In genomic region chr8:70477269-70477982, GRCm38 (mm10) we compare ENCODE assay signal across 8 mouse cellular contexts. TPM values are rescaled to one million over a fixed set of nuclear protein-coding genes. Genes with fewer than 3 reads are reported as not detected.
DNase-seq lines count a peak whose midpoint lies in the region; ATAC-seq and TF ChIP-seq lines count a peak whose summit lies in the region.

No protein-coding gene starts in this region.

- no peak for TF ChIP-seq POLR2A in liver, adult 2 months (IDR thresholded peaks at IDR 0.05; ENCODE audit: extremely low read depth, insufficient read depth, low read length)

- no peak overlapping the region for H3K9ac ChIP-seq in liver, adult 2 months (ENCODE audit: low read depth, low read length)
- H3K9ac ChIP-seq in neural tube, embryonic 14.5 days (replicated peaks; ENCODE audit: low read depth, low read length), result no peak overlapping the region

- peaks cover 52% of the 10 kb centered on the region for H3K4me1 ChIP-seq in megakaryocyte, embryonic 14.5 days
- H3K4me1 ChIP-seq in hindbrain, embryonic 10.5 days (replicated peaks), result peaks cover 34% of the 10 kb centered on the region
- no peaks in the 10 kb centered on the region; the same call in 1 of the 2 replicates for H3K4me1 ChIP-seq in liver, adult 2 months (ENCODE audit: control insufficient read depth, insufficient read depth, low read length)
- peaks cover 11% of the 10 kb centered on the region for H3K4me1 ChIP-seq in neural tube, embryonic 14.5 days (ENCODE audit: control insufficient read depth, insufficient read depth, low read length)

- TF ChIP-seq CTCF in liver, adult 2 months (IDR thresholded peaks at IDR 0.05; ENCODE audit: low read depth, low read length), result no peak

- H3K79me2 ChIP-seq in liver, adult 2 months (ENCODE audit: control insufficient read depth, insufficient read depth, low read length), result peaks cover 13% of the 10 kb centered on the region; the same call in 1 of the 2 replicates

- peaks cover 20% of the 10 kb centered on the region for H3K36me3 ChIP-seq in megakaryocyte, embryonic 14.5 days (replicated peaks; ENCODE audit: low read length)
- H3K36me3 ChIP-seq in hindbrain, embryonic 10.5 days, result peaks cover 5% of the 10 kb centered on the region; the same call in 1 of the 2 replicates
- no peaks in the 10 kb centered on the region for H3K36me3 ChIP-seq in liver, adult 2 months (ENCODE audit: control insufficient read depth, insufficient read depth, low read length)
- no peaks in the 10 kb centered on the region for H3K36me3 ChIP-seq in neural tube, embryonic 14.5 days (ENCODE audit: control insufficient read depth, insufficient read depth, low read length)

- WGBS in hindbrain, embryonic 10.5 days, result under 1% methylated on average over 21 of the region's 21 CpGs
- 9% methylated on average over 21 of the region's 21 CpGs for WGBS in liver, adult 2 months
- WGBS in neural tube, embryonic 14.5 days, result 2% methylated on average over 21 of the region's 21 CpGs

- peak overlapping the region; percentile 1; the same call in 1 of the 2 replicates for H3K27ac ChIP-seq in hindbrain, embryonic 10.5 days
- no peak overlapping the region for H3K27ac ChIP-seq in liver, adult 2 months (replicated peaks; ENCODE audit: insufficient read depth, low read depth, low read length)
- no peak overlapping the region for H3K27ac ChIP-seq in neural tube, embryonic 14.5 days (ENCODE audit: low read depth, low read length)

- peaks cover 38% of the 10 kb centered on the region for H3K27me3 ChIP-seq in megakaryocyte, embryonic 14.5 days (replicated peaks)
- H3K27me3 ChIP-seq in hindbrain, embryonic 10.5 days (ENCODE audit: insufficient read depth, poor library complexity, severe bottlenecking), result peaks cover 42% of the 10 kb centered on the region
- H3K27me3 ChIP-seq in liver, adult 2 months (ENCODE audit: control insufficient read depth, insufficient read depth, low read length), result no peaks in the 10 kb centered on the region
- H3K27me3 ChIP-seq in neural tube, embryonic 14.5 days (ENCODE audit: control insufficient read depth, insufficient read depth, low read length), result 0 out of 2 replicates have a peak, but pooled peaks cover 2% of the 10 kb centered on the region

- H3K4me2 ChIP-seq in neural tube, embryonic 14.5 days (ENCODE audit: low read depth, low read length), result peak overlapping the region; percentile 79

- peak overlapping the region; percentile 99 for H3K4me3 ChIP-seq in megakaryocyte, embryonic 14.5 days (replicated peaks)
- peak overlapping the region; percentile 64 for H3K4me3 ChIP-seq in hindbrain, embryonic 10.5 days
- H3K4me3 ChIP-seq in liver, adult 2 months (ENCODE audit: insufficient read depth, low read depth, low read length), result peak overlapping the region; percentile 97
- peak overlapping the region; percentile 77 for H3K4me3 ChIP-seq in neural tube, embryonic 14.5 days (ENCODE audit: low read depth, low read length)

- peak; percentile 73 for DNase-seq in c-Kit-positive CD71-positive TER-119-negative erythroid progenitor cells, embryonic 14.5 days (ENCODE audit: low read depth)
- DNase-seq in hindbrain, embryonic 10.5 days (ENCODE audit: low spot score), result peak; percentile 50
- DNase-seq in liver, adult 2 months (ENCODE audit: extremely low read depth, low read depth, low spot score), result peak; percentile 35
- DNase-seq in layer of hippocampus, adult 18-20 months (ENCODE audit: low spot score in 2 of 2), result no peak
- no peak for DNase-seq in cerebellum, postnatal 10 days

- H3K9me3 ChIP-seq in megakaryocyte, embryonic 14.5 days, result no peaks in the 10 kb centered on the region
- H3K9me3 ChIP-seq in hindbrain, embryonic 10.5 days, result no peaks in the 10 kb centered on the region
- no peaks in the 10 kb centered on the region for H3K9me3 ChIP-seq in neural tube, embryonic 14.5 days (ENCODE audit: control insufficient read depth, low read length)

- no peak for ATAC-seq in megakaryocyte, adult 5-6 weeks (ENCODE audit: poor library complexity, severe bottlenecking)
- ATAC-seq in neural tube, embryonic 14.5 days (ENCODE audit: low read depth), result peak; percentile 55

RNA-seq across cellular contexts. Expression of gene Klhl26, which starts 0.7 kb away (rescaled TPM):
- 10.3 and 19.1 TPM in 2 replicates for polyA plus RNA-seq in megakaryocyte, embryonic 14.5 days (2012; ENCODE audit: insufficient read depth, low replicate concordance)
- total RNA-seq in megakaryocyte, adult 5-6 weeks (2015), result 1.6 and 2.4 TPM in 2 replicates
- total RNA-seq in megakaryocyte, adult 5-6 weeks (2017), result 3.6 and 5.4 TPM in 2 replicates
- polyA plus RNA-seq in hindbrain, embryonic 10.5 days (2016; fragmentation: Nextera tagmentation; extraction: Ambion mirVana), result 18.5 and 19.1 TPM in 2 replicates
- total RNA-seq in liver, adult 2 months (2014; rRNA removed), result 3.5 and 4.5 TPM in 2 replicates
- 13.7 and 15.3 TPM in 2 replicates for polyA plus RNA-seq in liver, adult 2 months (2012; rRNA removed)
- 29.4 and 30.1 TPM in 2 replicates for polyA plus RNA-seq in neural tube, embryonic 14.5 days (2014; fragmentation: Nextera tagmentation; extraction: Ambion mirVana)
- 10 to 100 TPM; 54.1 to 62.0 TPM for total RNA-seq in layer of hippocampus, adult 18-20 months (2021)

RNA-seq across cellular contexts. Expression of gene Tmem59l, which starts 9.7 kb away (rescaled TPM):
- polyA plus RNA-seq in megakaryocyte, embryonic 14.5 days (2012; ENCODE audit: insufficient read depth, low replicate concordance), result not detected in 2 replicates
- not detected in 2 replicates for total RNA-seq in megakaryocyte, adult 5-6 weeks (2015)
- not detected in 2 replicates for total RNA-seq in megakaryocyte, adult 5-6 weeks (2017)
- polyA plus RNA-seq in hindbrain, embryonic 10.5 days (2016; fragmentation: Nextera tagmentation; extraction: Ambion mirVana), result 11.1 and 11.5 TPM in 2 replicates
- total RNA-seq in liver, adult 2 months (2014; rRNA removed), result 0.34 TPM in 1 of 2 replicates, not detected in the other
- 0.10 TPM in 1 of 2 replicates, not detected in the other for polyA plus RNA-seq in liver, adult 2 months (2012; rRNA removed)
- polyA plus RNA-seq in neural tube, embryonic 14.5 days (2014; fragmentation: Nextera tagmentation; extraction: Ambion mirVana), result 144 and 200 TPM in 2 replicates
- total RNA-seq in layer of hippocampus, adult 18-20 months (2021), result 100 to 1,000 TPM; 326 to 327 TPM

RNA-seq across cellular contexts. Expression of gene Crlf1, which starts 15.5 kb away (rescaled TPM):
- not detected in 2 replicates for polyA plus RNA-seq in megakaryocyte, embryonic 14.5 days (2012; ENCODE audit: insufficient read depth, low replicate concordance)
- total RNA-seq in megakaryocyte, adult 5-6 weeks (2015), result not detected in 2 replicates
- not detected in 2 replicates for total RNA-seq in megakaryocyte, adult 5-6 weeks (2017)
- 4.5 and 10.3 TPM in 2 replicates for polyA plus RNA-seq in hindbrain, embryonic 10.5 days (2016; fragmentation: Nextera tagmentation; extraction: Ambion mirVana)
- not detected in 2 replicates for total RNA-seq in liver, adult 2 months (2014; rRNA removed)
- polyA plus RNA-seq in liver, adult 2 months (2012; rRNA removed), result not detected in 2 replicates
- polyA plus RNA-seq in neural tube, embryonic 14.5 days (2014; fragmentation: Nextera tagmentation; extraction: Ambion mirVana), result 5.3 and 10.0 TPM in 2 replicates
- total RNA-seq in layer of hippocampus, adult 18-20 months (2021), result 10 to 100 TPM; 33.1 to 38.2 TPM

RNA-seq across cellular contexts. Expression of gene Rex1bd, which starts 29.1 kb away (rescaled TPM):
- polyA plus RNA-seq in megakaryocyte, embryonic 14.5 days (2012; ENCODE audit: insufficient read depth, low replicate concordance), result 135 and 319 TPM in 2 replicates
- 40.4 and 47.5 TPM in 2 replicates for total RNA-seq in megakaryocyte, adult 5-6 weeks (2015)
- total RNA-seq in megakaryocyte, adult 5-6 weeks (2017), result 37.3 and 43.7 TPM in 2 replicates
- polyA plus RNA-seq in hindbrain, embryonic 10.5 days (2016; fragmentation: Nextera tagmentation; extraction: Ambion mirVana), result 131 and 148 TPM in 2 replicates
- total RNA-seq in liver, adult 2 months (2014; rRNA removed), result 60.8 and 75.2 TPM in 2 replicates
- polyA plus RNA-seq in liver, adult 2 months (2012; rRNA removed), result 141 and 152 TPM in 2 replicates
- 152 and 172 TPM in 2 replicates for polyA plus RNA-seq in neural tube, embryonic 14.5 days (2014; fragmentation: Nextera tagmentation; extraction: Ambion mirVana)
- total RNA-seq in layer of hippocampus, adult 18-20 months (2021), result 100 to 1,000 TPM in 1 of 2 experiments, 10 to 100 TPM in 1; 96.5 to 104 TPM

RNA-seq across cellular contexts. Expression of gene Uba52, which starts 33.2 kb away (rescaled TPM):
- 499 and 989 TPM in 2 replicates for polyA plus RNA-seq in megakaryocyte, embryonic 14.5 days (2012; ENCODE audit: insufficient read depth, low replicate concordance)
- 2,237 and 2,370 TPM in 2 replicates for total RNA-seq in megakaryocyte, adult 5-6 weeks (2015)
- total RNA-seq in megakaryocyte, adult 5-6 weeks (2017), result 4,162 and 4,635 TPM in 2 replicates
- polyA plus RNA-seq in hindbrain, embryonic 10.5 days (2016; fragmentation: Nextera tagmentation; extraction: Ambion mirVana), result 914 and 933 TPM in 2 replicates
- total RNA-seq in liver, adult 2 months (2014; rRNA removed), result 750 and 1,062 TPM in 2 replicates
- polyA plus RNA-seq in liver, adult 2 months (2012; rRNA removed), result 596 and 770 TPM in 2 replicates
- 734 and 750 TPM in 2 replicates for polyA plus RNA-seq in neural tube, embryonic 14.5 days (2014; fragmentation: Nextera tagmentation; extraction: Ambion mirVana)
- 1,000 to 10,000 TPM; 1,062 to 1,079 TPM for total RNA-seq in layer of hippocampus, adult 18-20 months (2021)

Comparison
In these comparisons a context has a peak if more than half of its experiments do, and no peak if none do; other contexts are left out.
1. DNase-seq: peak in c-Kit-positive CD71-positive TER-119-negative erythroid progenitor cells, embryonic 14.5 days (single experiment), hindbrain, embryonic 10.5 days (single experiment) and liver, adult 2 months (single experiment); none in layer of hippocampus, adult 18-20 months (0 of 2) and cerebellum, postnatal 10 days (0 of 2).
2. RNA of gene Tmem59l, which starts 9.7 kb away (polyA plus RNA-seq): 144 to 200 TPM in neural tube, embryonic 14.5 days; 11.1 to 11.5 TPM in hindbrain, embryonic 10.5 days, not detected in megakaryocyte, embryonic 14.5 days and 0.10 TPM in liver, adult 2 months; every median in the first group is over 10 times any median in the second.
3. Peak in every context shown above with its lines, with median percentiles within 50 percentile points of each other: H3K4me3 ChIP-seq.